Mouse (Mus musculus) embryonic facial prominence, embryonic 11.5 days (tissue): ENCODE measurements around the gene Tmem135. TPM values are rescaled to one million over a fixed set of nuclear protein-coding genes. Genes with fewer than 3 reads are reported as not detected.

Experiments used
- ATAC-seq: fragments of 200-750 bp; cut with Nextera tagmentation; replicated peaks from 2 replicates; pipeline ENCODE4 v1.8.0; 2017; ENCODE audit warnings: low read depth; ENCODE audit not compliant: insufficient number of reproducible peaks, low FRiP score, low TSS enrichment
- DNase-seq: peaks from one replicate; pipeline ENCODE4 v3.0.0-alpha.2; 2015; ENCODE audit warnings: low spot score
- H3K27ac ChIP-seq: fragments of 300-500 bp; sonication (generic); replicated peaks from 2 replicates; pipeline ENCODE4 v1.5.1; 2014; ENCODE audit warnings: mild to moderate bottlenecking, low read depth, low read length, control low read depth
- H3K27me3 ChIP-seq: fragments of 300-500 bp; sonication (generic); 2 replicates; pipeline ENCODE4 v1.6.1; 2014; ENCODE audit warnings: mild to moderate bottlenecking, low read length, moderate library complexity, mixed read lengths; ENCODE audit not compliant: control insufficient read depth, insufficient read depth
- H3K36me3 ChIP-seq: fragments of 300-500 bp; sonication (generic); replicated peaks from 2 replicates; pipeline ENCODE4 v1.6.1; 2014; ENCODE audit warnings: low read depth, mild to moderate bottlenecking, low read length, moderate library complexity, mixed read lengths; ENCODE audit not compliant: control insufficient read depth, insufficient read depth
- H3K4me1 ChIP-seq: fragments of 300-500 bp; sonication (generic); 2 replicates; pipeline ENCODE4 v1.6.1; 2014; ENCODE audit warnings: low read length, mixed read lengths; ENCODE audit not compliant: control insufficient read depth, insufficient read depth
- H3K4me2 ChIP-seq: fragments of 300-500 bp; sonication (generic); 2 replicates; pipeline ENCODE4 v1.6.1; 2014; ENCODE audit warnings: low read depth, mild to moderate bottlenecking, control low read depth, low read length, moderate library complexity
- H3K4me3 ChIP-seq: fragments of 300-500 bp; sonication (generic); 2 replicates; pipeline ENCODE4 v1.5.1; 2014; ENCODE audit warnings: low read depth, low read length, control low read depth
- H3K9ac ChIP-seq: fragments of 300-500 bp; sonication (generic); replicated peaks from 2 replicates; pipeline ENCODE4 v1.6.1; 2014; ENCODE audit warnings: mild to moderate bottlenecking, control low read depth, low read length
- H3K9me3 ChIP-seq: fragments of 300-500 bp; sonication (generic); replicated peaks from 2 replicates; pipeline ENCODE4 v1.6.1; 2016; ENCODE audit warnings: mild to moderate bottlenecking, low read length, inconsistent platforms, mixed read lengths; ENCODE audit not compliant: control insufficient read depth
- WGBS: fragments of 180-500 bp; shearing (Covaris S2); extraction: QIAGEN DNeasy Blood & Tissue Kit; methylation state at CpG from one replicate; pipeline ENCODE4 v1.1.7; 2014; 5-methylcytosine and 5-hydroxymethylcytosine counted together
- polyA plus RNA-seq: library from polyadenylated mRNA; unstranded; fragments of >200 nt; fragmentation: Nextera tagmentation; extraction: Ambion mirVana; gene quantifications from 2 replicates; pipeline ENCODE4 v1.2.1, GENCODE M21; 2014

Gene Tmem135
- polyA plus RNA-seq, 1 experiment from 2014 or later = 18.5 TPM

DNA sequence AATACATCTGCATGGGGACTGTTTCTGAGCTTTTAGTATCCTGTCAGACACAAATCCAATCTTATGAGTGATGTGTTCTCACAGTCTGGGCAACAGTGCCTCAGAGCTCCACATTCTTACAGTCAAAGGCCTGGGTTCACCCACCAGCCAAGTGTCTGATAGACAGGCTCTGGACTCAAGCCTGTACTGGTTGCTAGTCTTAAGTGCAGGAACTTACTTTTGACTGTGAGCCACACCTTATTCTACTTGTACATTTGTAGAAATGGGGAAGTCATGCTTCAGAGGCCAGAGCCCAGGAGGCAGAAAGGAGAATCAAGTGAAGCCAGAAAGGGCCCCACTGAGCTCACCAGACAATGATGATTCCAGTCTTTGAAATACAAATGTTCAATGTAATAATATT is 226.1 kb downstream of the Tmem135 start:
- DNase-seq = no peak
- Histone ChIP-seq H3K9me3 (no peaks in the 10 kb centered on the region), H3K9ac (no peak overlapping the region), H3K4me1 (no peaks in the 10 kb centered on the region), H3K27ac (no peak overlapping the region), H3K27me3 (no peaks in the 10 kb centered on the region), H3K4me2 (no peak overlapping the region), H3K4me3 (no peak overlapping the region), H3K36me3 (no peaks in the 10 kb centered on the region)
- ATAC-seq = no peak

DNA sequence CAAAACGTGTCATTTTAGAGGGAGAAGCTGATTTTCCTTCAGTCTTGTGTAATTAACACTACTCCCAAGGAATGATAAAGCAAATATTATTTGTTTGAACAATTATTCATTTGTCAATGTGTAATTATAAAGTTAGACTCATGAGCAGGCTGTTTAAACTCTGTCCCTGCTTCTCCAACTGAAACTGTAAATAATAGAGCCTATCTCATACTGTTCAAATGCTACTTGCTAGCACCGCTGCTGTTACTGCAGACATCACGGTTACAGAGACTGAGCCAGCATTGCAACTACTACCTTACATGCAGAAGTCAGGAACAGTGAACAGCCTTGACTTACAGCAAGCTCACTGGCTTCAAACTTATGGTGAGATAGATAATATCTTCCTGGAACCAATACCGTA is 229.6 kb downstream of the Tmem135 start:
- Histone ChIP-seq H3K27ac (no peak overlapping the region), H3K27me3 (no peaks in the 10 kb centered on the region), H3K4me3 (no peak overlapping the region), H3K4me2 (no peak overlapping the region), H3K4me1 (no peaks in the 10 kb centered on the region), H3K36me3 (no peaks in the 10 kb centered on the region), H3K9ac (no peak overlapping the region), H3K9me3 (no peaks in the 10 kb centered on the region)
- DNase-seq (no peak), ATAC-seq (no peak)
- 81% methylated on average over 4 of the region's 4 CpGs for WGBS

- 79% methylated on average over 1 of the region's 1 CpGs for WGBS
- no peaks in the 10 kb centered on the region for H3K9me3 ChIP-seq
- no peak overlapping the region for H3K4me2 ChIP-seq
- ATAC-seq (no peak), DNase-seq (no peak)
- no peak overlapping the region for H3K9ac ChIP-seq
- H3K27me3 ChIP-seq = no peaks in the 10 kb centered on the region
- no peaks in the 10 kb centered on the region for H3K36me3 ChIP-seq
- H3K4me1 ChIP-seq = no peaks in the 10 kb centered on the region
- no peak overlapping the region for H3K4me3 ChIP-seq
- H3K27ac ChIP-seq = no peak overlapping the region
Measured at GRCm38 (mm10) chr7:89173018-89173417, 231.0 kb downstream of the Tmem135 start.

- Histone ChIP-seq H3K36me3 (no peaks in the 10 kb centered on the region), H3K9ac (no peak overlapping the region), H3K27ac (no peak overlapping the region), H3K27me3 (no peaks in the 10 kb centered on the region), H3K4me2 (no peak overlapping the region), H3K4me1 (no peaks in the 10 kb centered on the region), H3K4me3 (no peak overlapping the region), H3K9me3 (no peaks in the 10 kb centered on the region)
- ATAC-seq (no peak), DNase-seq (peak; percentile 19)
- WGBS = 74% methylated on average over 4 of the region's 4 CpGs
Measured at GRCm38 (mm10) chr7:89171790-89172467, 232.1 kb downstream of the Tmem135 start.

GRCm38 (mm10) chr7:89168606-89169005 is 235.4 kb downstream of the Tmem135 start:
- ATAC-seq (no peak), DNase-seq (peak; percentile 89)
- WGBS = 41% methylated on average over 2 of the region's 2 CpGs
- Histone ChIP-seq H3K4me3 (no peak overlapping the region), H3K4me1 (no peaks in the 10 kb centered on the region), H3K27ac (no peak overlapping the region), H3K9ac (no peak overlapping the region), H3K36me3 (no peaks in the 10 kb centered on the region), H3K4me2 (no peak overlapping the region), H3K9me3 (no peaks in the 10 kb centered on the region), H3K27me3 (no peaks in the 10 kb centered on the region)

DNA sequence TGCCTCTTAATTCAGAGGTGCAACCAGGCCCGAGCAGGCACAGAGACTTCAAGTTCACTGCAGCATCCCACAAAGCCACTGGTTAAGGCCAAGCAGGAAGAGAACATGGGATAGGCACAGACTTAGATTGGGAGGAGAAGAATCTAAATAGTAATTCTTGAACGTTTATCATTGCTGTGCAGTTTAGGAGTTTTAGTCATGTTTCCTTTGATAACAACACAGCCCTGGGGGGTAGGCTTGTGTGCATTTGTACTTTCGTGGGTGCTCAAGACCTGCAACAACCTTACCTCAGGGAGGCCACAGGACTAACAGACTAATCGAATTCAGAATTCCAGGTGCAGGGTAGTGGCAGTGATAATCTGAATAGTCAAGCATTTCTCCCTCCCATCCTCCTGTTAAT is 238.5 kb downstream of the Tmem135 start:
- Histone ChIP-seq H3K27me3 (no peaks in the 10 kb centered on the region), H3K9me3 (no peaks in the 10 kb centered on the region), H3K4me2 (no peak overlapping the region), H3K9ac (no peak overlapping the region), H3K4me3 (no peak overlapping the region), H3K27ac (no peak overlapping the region), H3K36me3 (no peaks in the 10 kb centered on the region), H3K4me1 (no peaks in the 10 kb centered on the region)
- ATAC-seq = no peak
- WGBS = 83% methylated on average over 4 of the region's 4 CpGs
- DNase-seq = no peak

- no peak overlapping the region for H3K9ac ChIP-seq
- H3K27ac ChIP-seq = no peak overlapping the region
- H3K4me2 ChIP-seq = no peak overlapping the region
- H3K36me3 ChIP-seq = no peaks in the 10 kb centered on the region
- H3K9me3 ChIP-seq = no peaks in the 10 kb centered on the region
- no peaks in the 10 kb centered on the region for H3K4me1 ChIP-seq
- H3K4me3 ChIP-seq = no peak overlapping the region
- ATAC-seq = no peak
- H3K27me3 ChIP-seq = no peaks in the 10 kb centered on the region
- WGBS = 82% methylated on average over 6 of the region's 6 CpGs
- no peak for DNase-seq
Measured at GRCm38 (mm10) chr7:89161610-89162378, 242.2 kb downstream of the Tmem135 start.

DNA sequence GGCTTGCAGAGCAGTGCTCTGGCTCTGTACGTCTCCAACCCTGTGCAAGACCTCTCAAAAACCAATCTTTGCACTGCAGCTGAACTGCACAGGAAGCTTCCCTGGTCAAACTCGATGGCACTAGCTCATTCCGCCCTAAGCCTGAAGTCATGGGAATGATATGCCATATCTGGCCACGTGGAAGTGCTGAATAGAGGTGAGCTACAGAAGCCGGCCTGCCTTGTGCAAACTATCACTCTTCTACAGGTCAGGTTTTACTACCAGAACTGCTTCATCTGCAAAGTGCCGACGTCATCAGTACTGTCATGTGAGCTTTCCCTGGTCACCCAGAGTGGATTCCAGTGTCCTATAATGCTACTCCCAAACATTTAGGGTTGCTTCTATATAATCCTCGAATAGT is 246.7 kb downstream of the Tmem135 start:
- DNase-seq = no peak
- H3K4me3 ChIP-seq = no peak overlapping the region
- H3K4me2 ChIP-seq = no peak overlapping the region
- no peaks in the 10 kb centered on the region for H3K9me3 ChIP-seq
- H3K27ac ChIP-seq = no peak overlapping the region
- H3K27me3 ChIP-seq = no peaks in the 10 kb centered on the region
- H3K4me1 ChIP-seq = no peaks in the 10 kb centered on the region
- 76% methylated on average over 8 of the region's 8 CpGs for WGBS
- peaks cover 3% of the 10 kb centered on the region; the same call in 1 of the 2 replicates for H3K36me3 ChIP-seq
- H3K9ac ChIP-seq = no peak overlapping the region
- peak; percentile 51; the same call in 1 of the 2 replicates for ATAC-seq
